Mouse (Mus musculus): ENCODE measurements around the gene Rpl3l. TPM values are rescaled to one million over a fixed set of nuclear protein-coding genes. Genes with fewer than 3 reads are reported as not detected.

Gene Rpl3l
- polyA plus RNA-seq, 1 experiment from 2014 or later: not detected

- H3K4me1 ChIP-seq (replicated peaks): peaks cover 14% of the 10 kb centered on the region
- ATAC-seq (ENCODE audit: low FRiP score): no peak
- WGBS: 24% methylated on average over 4 of the region's 4 CpGs
Observed at GRCm38 (mm10) chr17:24751528-24751927, 23.9 kb downstream of the Rpl3l start.

GRCm38 (mm10) chr17:24752415-24753394 lies 25.1 kb downstream of the Rpl3l start, which contains the start of gene Hs3st6:
TSS of gene Hs3st6 (plus strand) at chr17:24752988.
- peak; percentile 61 for ATAC-seq (ENCODE audit: low FRiP score)
- no peaks in the 10 kb centered on the region for H3K36me3 ChIP-seq
- H3K4me3 ChIP-seq: peak within 1 kb of the TSS; percentile 48
- no peak within 1 kb of the TSS for H3K27ac ChIP-seq
- H3K4me2 ChIP-seq: peak within 1 kb of the TSS; percentile 84
- peaks cover 84% of the 10 kb centered on the region for H3K27me3 ChIP-seq
- H3K9me3 ChIP-seq: no peaks in the 10 kb centered on the region
- under 1% methylated on average over 65 of the region's 82 CpGs for WGBS
- H3K9ac ChIP-seq: peak within 1 kb of the TSS; percentile 68
- peaks cover 14% of the 10 kb centered on the region for H3K4me1 ChIP-seq (replicated peaks)

More at GRCm38 (mm10) chr17:24751528-24751927, 23.9 kb downstream of the Rpl3l start:
- H3K9ac ChIP-seq: no peak overlapping the region
- no peak overlapping the region for H3K4me3 ChIP-seq
- H3K27ac ChIP-seq: no peak overlapping the region
- no peak overlapping the region for H3K4me2 ChIP-seq
- H3K9me3 ChIP-seq: no peaks in the 10 kb centered on the region
- H3K36me3 ChIP-seq: no peaks in the 10 kb centered on the region
- peaks cover 86% of the 10 kb centered on the region for H3K27me3 ChIP-seq

- no peak for ATAC-seq (ENCODE audit: low FRiP score)
- no peaks in the 10 kb centered on the region; the same call in 1 of the 2 replicates for H3K9me3 ChIP-seq
- H3K36me3 ChIP-seq: no peaks in the 10 kb centered on the region
- 83% methylated on average over 1 of the region's 1 CpGs for WGBS
- H3K4me3 ChIP-seq: no peak overlapping the region
- H3K9ac ChIP-seq: no peak overlapping the region
- H3K4me1 ChIP-seq (replicated peaks): peaks cover 11% of the 10 kb centered on the region
- peaks cover 71% of the 10 kb centered on the region for H3K27me3 ChIP-seq
- no peak overlapping the region for H3K27ac ChIP-seq
- no peak overlapping the region for H3K4me2 ChIP-seq
Observed at GRCm38 (mm10) chr17:24757394-24757793, 29.8 kb downstream of the Rpl3l start.

GRCm38 (mm10) chr17:24761121-24761520 lies 33.5 kb downstream of the Rpl3l start:
- 59% methylated on average over 5 of the region's 5 CpGs for WGBS
- Histone ChIP-seq H3K36me3 (no peaks in the 10 kb centered on the region), H3K27ac (no peak overlapping the region), H3K27me3 (peaks cover 34% of the 10 kb centered on the region), H3K9me3 (no peaks in the 10 kb centered on the region; the same call in 1 of the 2 replicates), H3K4me1 (replicated peaks) (no peaks in the 10 kb centered on the region; the same call in 1 of the 2 replicates), H3K4me2 (no peak overlapping the region), H3K9ac (no peak overlapping the region), H3K4me3 (no peak overlapping the region)
- no peak for ATAC-seq (ENCODE audit: low FRiP score)

- peaks cover 19% of the 10 kb centered on the region; the same call in 1 of the 2 replicates for H3K27me3 ChIP-seq
- H3K4me3 ChIP-seq: no peak overlapping the region
- H3K4me2 ChIP-seq: no peak overlapping the region
- H3K9me3 ChIP-seq: no peaks in the 10 kb centered on the region; the same call in 1 of the 2 replicates
- H3K4me1 ChIP-seq (replicated peaks): no peaks in the 10 kb centered on the region; the same call in 1 of the 2 replicates
- no peak overlapping the region for H3K27ac ChIP-seq
- H3K36me3 ChIP-seq: no peaks in the 10 kb centered on the region
- WGBS: 55% methylated on average over 21 of the region's 22 CpGs
- ATAC-seq (ENCODE audit: low FRiP score): no peak
- H3K9ac ChIP-seq: no peak overlapping the region
Observed at GRCm38 (mm10) chr17:24765016-24765905, 37.6 kb downstream of the Rpl3l start.

GRCm38 (mm10) chr17:24766266-24766875 lies 38.8 kb downstream of the Rpl3l start:
- H3K4me1 ChIP-seq (replicated peaks): no peaks in the 10 kb centered on the region; the same call in 1 of the 2 replicates
- no peaks in the 10 kb centered on the region for H3K9me3 ChIP-seq
- H3K27me3 ChIP-seq: peaks cover 13% of the 10 kb centered on the region; the same call in 1 of the 2 replicates
- no peak overlapping the region for H3K4me3 ChIP-seq
- ATAC-seq (ENCODE audit: low FRiP score): no peak
- WGBS: 27% methylated on average over 12 of the region's 12 CpGs
- H3K27ac ChIP-seq: no peak overlapping the region
- no peak overlapping the region for H3K4me2 ChIP-seq
- no peaks in the 10 kb centered on the region for H3K36me3 ChIP-seq
- no peak overlapping the region for H3K9ac ChIP-seq

- Histone ChIP-seq H3K4me1 (replicated peaks) (no peaks in the 10 kb centered on the region; the same call in 1 of the 2 replicates), H3K4me2 (no peak overlapping the region), H3K9me3 (no peaks in the 10 kb centered on the region), H3K9ac (no peak overlapping the region), H3K27ac (no peak overlapping the region), H3K27me3 (peaks cover 13% of the 10 kb centered on the region; the same call in 1 of the 2 replicates), H3K4me3 (no peak overlapping the region), H3K36me3 (no peaks in the 10 kb centered on the region)
- WGBS: 53% methylated on average over 3 of the region's 3 CpGs
- no peak for ATAC-seq (ENCODE audit: low FRiP score)
Observed at GRCm38 (mm10) chr17:24769146-24769545, 41.5 kb downstream of the Rpl3l start.

- Histone ChIP-seq H3K4me1 (replicated peaks) (no peaks in the 10 kb centered on the region), H3K36me3 (no peaks in the 10 kb centered on the region), H3K4me2 (no peak overlapping the region), H3K9ac (no peak overlapping the region), H3K9me3 (no peaks in the 10 kb centered on the region), H3K27ac (no peak overlapping the region), H3K4me3 (no peak overlapping the region), H3K27me3 (peaks cover 9% of the 10 kb centered on the region; the same call in 1 of the 2 replicates)
- no peak for ATAC-seq (ENCODE audit: low FRiP score)
- 86% methylated on average over 5 of the region's 5 CpGs for WGBS
Observed at GRCm38 (mm10) chr17:24773241-24773640, 45.6 kb downstream of the Rpl3l start.

GRCm38 (mm10) chr17:24775173-24775572 lies 47.6 kb downstream of the Rpl3l start:
- Histone ChIP-seq H3K4me3 (no peak overlapping the region), H3K9ac (no peak overlapping the region), H3K36me3 (no peaks in the 10 kb centered on the region), H3K27me3 (no peaks in the 10 kb centered on the region), H3K4me2 (no peak overlapping the region), H3K27ac (no peak overlapping the region), H3K9me3 (no peaks in the 10 kb centered on the region), H3K4me1 (replicated peaks) (no peaks in the 10 kb centered on the region)
- 90% methylated on average over 8 of the region's 8 CpGs for WGBS
- no peak for ATAC-seq (ENCODE audit: low FRiP score)

- H3K4me3 ChIP-seq: no peak overlapping the region
- no peak overlapping the region for H3K4me2 ChIP-seq
- H3K9ac ChIP-seq: no peak overlapping the region
- no peaks in the 10 kb centered on the region for H3K36me3 ChIP-seq
- H3K4me1 ChIP-seq (replicated peaks): no peaks in the 10 kb centered on the region
- 62% methylated on average over 2 of the region's 2 CpGs for WGBS
- H3K9me3 ChIP-seq: no peaks in the 10 kb centered on the region
- H3K27me3 ChIP-seq: no peaks in the 10 kb centered on the region
- ATAC-seq (ENCODE audit: low FRiP score): no peak
- H3K27ac ChIP-seq: no peak overlapping the region
Observed at GRCm38 (mm10) chr17:24777073-24777472, 49.5 kb downstream of the Rpl3l start.

- Histone ChIP-seq H3K27me3 (0 out of 2 replicates have a peak, but pooled peaks cover 3% of the 10 kb centered on the region), H3K9ac (no peak overlapping the region), H3K4me1 (replicated peaks) (no peaks in the 10 kb centered on the region), H3K4me2 (no peak overlapping the region), H3K4me3 (no peak overlapping the region), H3K9me3 (no peaks in the 10 kb centered on the region), H3K36me3 (no peaks in the 10 kb centered on the region), H3K27ac (no peak overlapping the region)
- ATAC-seq (ENCODE audit: low FRiP score): no peak
- WGBS: 87% methylated on average over 2 of the region's 2 CpGs
Observed at GRCm38 (mm10) chr17:24780821-24781220, 53.2 kb downstream of the Rpl3l start.

All from hindbrain, embryonic 13.5 days (tissue).